Mouse (Mus musculus) ES-Bruce4 (cell line): ENCODE data around the gene Fndc7. TPM values are rescaled to one million over a fixed set of nuclear protein-coding genes. Genes with fewer than 3 reads are reported as not detected.

Experiments
- H3K27ac ChIP-seq: 2 replicates; pipeline ENCODE4 v1.5.1; 2012; ENCODE audit warnings: low read length, inconsistent platforms; ENCODE audit not compliant: insufficient read depth
- H3K27me3 ChIP-seq: 2 replicates; pipeline ENCODE4 v1.6.1; 2012; ENCODE audit warnings: mild to moderate bottlenecking, low read length, inconsistent platforms; ENCODE audit not compliant: control insufficient read depth, poor library complexity, insufficient read depth, severe bottlenecking
- H3K36me3 ChIP-seq: 2 replicates; pipeline ENCODE4 v1.6.1; 2012; ENCODE audit warnings: inconsistent platforms, mild to moderate bottlenecking, low read length, moderate library complexity; ENCODE audit not compliant: control insufficient read depth, poor library complexity, insufficient read depth, severe bottlenecking
- H3K4me1 ChIP-seq: one replicate; pipeline ENCODE4 v1.8.1; 2011; ENCODE audit warnings: low read length; ENCODE audit not compliant: control insufficient read depth, insufficient read depth
- H3K4me3 ChIP-seq: 2 replicates; pipeline ENCODE4 v1.5.1; 2011; ENCODE audit warnings: low read depth, mild to moderate bottlenecking, low read length
- H3K9ac ChIP-seq: 2 replicates; pipeline ENCODE4 v1.6.1; 2012; ENCODE audit warnings: low read depth, mild to moderate bottlenecking, inconsistent platforms; ENCODE audit not compliant: poor library complexity, severe bottlenecking
- H3K9me3 ChIP-seq: replicated peaks from 2 replicates; pipeline ENCODE4 v1.6.1; 2012; ENCODE audit warnings: mild to moderate bottlenecking, low read length, inconsistent platforms; ENCODE audit not compliant: control insufficient read depth, poor library complexity, insufficient read depth, severe bottlenecking
- CTCF ChIP-seq: IDR thresholded peaks from one replicate; pipeline ENCODE4 v1.8.1; 2011; ENCODE audit warnings: low read depth, low read length
- EP300 ChIP-seq: IDR thresholded peaks from 2 replicates; pipeline ENCODE4 v1.6.1; 2011; ENCODE audit warnings: low read depth, low read length; ENCODE audit not compliant: insufficient read depth
- POLR2A ChIP-seq: IDR thresholded peaks from one replicate; pipeline ENCODE4 v1.8.1; 2011; ENCODE audit warnings: low read length; ENCODE audit not compliant: insufficient read depth
- polyA plus RNA-seq: library from polyadenylated mRNA; stranded (reverse); fragments of >200 nt; gene quantifications from 2 replicates; pipeline ENCODE4 v1.2.4, GENCODE M21; 2011; ENCODE audit warnings: low read depth; ENCODE audit not compliant: missing spikeins, insufficient read depth, insufficient read length

Gene Fndc7
- polyA plus RNA-seq, 1 experiment = not detected

GRCm38 (mm10) chr3:108911548-108912413 lies 22.0 kb upstream of the Fndc7 start, which contains the start of gene Prpf38b:
TSS of gene Prpf38b (minus strand) at chr3:108911727.
- peak within 1 kb of the TSS; percentile 67 for H3K27ac ChIP-seq
- H3K27me3 ChIP-seq = no peaks in the 10 kb centered on the region
- no peaks in the 10 kb centered on the region for H3K4me1 ChIP-seq
- TF ChIP-seq CTCF = no peak
- TF ChIP-seq POLR2A = peak; percentile 84
- H3K9ac ChIP-seq = peak within 1 kb of the TSS; percentile 84
- no peaks in the 10 kb centered on the region for H3K9me3 ChIP-seq
- peak within 1 kb of the TSS; percentile 91 for H3K4me3 ChIP-seq
- peaks cover 20% of the 10 kb centered on the region for H3K36me3 ChIP-seq

DNA sequence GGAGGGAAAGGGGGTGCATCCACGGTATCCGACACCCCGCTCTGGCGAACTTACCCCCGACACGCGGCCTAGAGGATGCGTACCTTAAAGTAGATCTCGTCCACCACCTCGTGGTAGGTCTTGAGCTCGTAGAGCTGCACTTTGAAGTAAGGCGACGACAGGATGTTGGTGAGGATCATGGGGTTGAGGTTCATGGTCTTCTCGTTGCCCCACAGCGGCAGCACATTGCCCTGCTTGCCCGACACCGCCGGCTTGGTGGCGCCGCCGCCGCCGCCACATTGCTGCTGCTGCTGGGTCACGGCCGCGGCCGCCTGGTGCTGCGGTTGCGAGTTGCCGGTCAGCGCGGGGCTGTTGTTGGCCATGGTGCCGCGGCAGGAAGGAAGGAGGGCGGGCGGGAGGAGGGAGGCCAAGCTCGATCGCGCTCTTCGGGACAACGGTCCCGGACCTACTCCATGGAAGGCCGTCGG lies 21.3 kb upstream of the Fndc7 start:
- no peaks in the 10 kb centered on the region for H3K4me1 ChIP-seq
- H3K27me3 ChIP-seq = no peaks in the 10 kb centered on the region
- TF ChIP-seq CTCF (no peak), EP300 (no peak), POLR2A (no peak)
- peak overlapping the region; percentile 84 for H3K9ac ChIP-seq
- H3K27ac ChIP-seq = peak overlapping the region; percentile 7; the same call in 1 of the 2 replicates
- H3K4me3 ChIP-seq = peak overlapping the region; percentile 91
- H3K36me3 ChIP-seq = peaks cover 25% of the 10 kb centered on the region
- H3K9me3 ChIP-seq = no peaks in the 10 kb centered on the region

- H3K9me3 ChIP-seq = no peaks in the 10 kb centered on the region
- peak overlapping the region; percentile 91 for H3K4me3 ChIP-seq
- no peak for TF ChIP-seq POLR2A
- TF ChIP-seq CTCF = no peak
- TF ChIP-seq EP300 = no peak
- no peaks in the 10 kb centered on the region for H3K27me3 ChIP-seq
- no peaks in the 10 kb centered on the region for H3K4me1 ChIP-seq
- peak overlapping the region; percentile 84 for H3K9ac ChIP-seq
- H3K36me3 ChIP-seq = peaks cover 31% of the 10 kb centered on the region
- H3K27ac ChIP-seq = peak overlapping the region; percentile 7; the same call in 1 of the 2 replicates
Observed at GRCm38 (mm10) chr3:108910303-108911080, 20.7 kb upstream of the Fndc7 start.

- TF ChIP-seq EP300 (no peak), POLR2A (no peak), CTCF (no peak)
- no peak overlapping the region for H3K27ac ChIP-seq
- no peak overlapping the region for H3K9ac ChIP-seq
- no peaks in the 10 kb centered on the region for H3K4me1 ChIP-seq
- H3K9me3 ChIP-seq = no peaks in the 10 kb centered on the region
- H3K36me3 ChIP-seq = peaks cover 47% of the 10 kb centered on the region
- H3K4me3 ChIP-seq = no peak overlapping the region
- no peaks in the 10 kb centered on the region for H3K27me3 ChIP-seq
Observed at GRCm38 (mm10) chr3:108902934-108903333, 13.1 kb upstream of the Fndc7 start.

- no peaks in the 10 kb centered on the region for H3K4me1 ChIP-seq
- peaks cover 39% of the 10 kb centered on the region for H3K36me3 ChIP-seq
- TF ChIP-seq EP300 = no peak
- TF ChIP-seq POLR2A = no peak
- TF ChIP-seq CTCF = no peak
Observed at GRCm38 (mm10) chr3:108902038-108902437, 12.2 kb upstream of the Fndc7 start.

DNA sequence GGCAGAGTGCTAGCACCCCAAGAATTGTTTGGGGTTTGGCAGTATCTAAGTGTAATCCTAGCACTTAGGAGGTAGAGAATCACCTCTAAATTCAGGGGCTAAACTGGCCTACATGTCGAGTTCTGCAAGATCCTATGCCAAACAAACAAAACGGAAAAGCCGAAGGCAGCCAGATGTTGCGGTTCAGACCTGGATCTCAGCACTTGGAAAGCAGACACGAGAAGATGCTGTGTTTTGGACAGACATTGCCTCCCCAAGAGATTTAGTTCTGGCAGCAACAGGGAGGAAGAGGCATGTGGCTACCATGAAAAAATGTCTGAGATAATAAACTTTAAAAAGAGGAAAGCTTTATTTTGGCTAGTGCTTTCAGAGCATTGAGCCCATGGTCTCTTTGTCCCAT lies 10.9 kb upstream of the Fndc7 start:
- Histone ChIP-seq H3K4me1 (no peaks in the 10 kb centered on the region), H3K9ac (no peak overlapping the region), H3K27ac (no peak overlapping the region), H3K4me3 (no peak overlapping the region), H3K27me3 (no peaks in the 10 kb centered on the region), H3K9me3 (no peaks in the 10 kb centered on the region), H3K36me3 (peaks cover 27% of the 10 kb centered on the region)
- no peak for TF ChIP-seq EP300
- no peak for TF ChIP-seq POLR2A
- no peak for TF ChIP-seq CTCF

More at GRCm38 (mm10) chr3:108902038-108902437, 12.2 kb upstream of the Fndc7 start:
- H3K9me3 ChIP-seq = no peaks in the 10 kb centered on the region
- no peaks in the 10 kb centered on the region for H3K27me3 ChIP-seq
- no peak overlapping the region for H3K4me3 ChIP-seq
- no peak overlapping the region for H3K9ac ChIP-seq
- no peak overlapping the region for H3K27ac ChIP-seq
